Mouse (Mus musculus) testis, adult 2 months (tissue): ENCODE results near the gene Gm5796. TPM values are rescaled to one million over a fixed set of nuclear protein-coding genes. Genes with fewer than 3 reads are reported as not detected.
"Not testable (repeated sequence)": the region's sequence is repeated elsewhere in the genome, so short reads cannot be mapped to it uniquely, and the experiment has no call there.

Experiments used
- H3K27ac ChIP-seq: fragments of 200-500 bp; 2 replicates; pipeline ENCODE4 v1.5.1; 2012; ENCODE audit warnings: low read depth, low read length; ENCODE audit not compliant: control insufficient read depth, insufficient read depth
- H3K27me3 ChIP-seq: fragments of 200-500 bp; 2 replicates; pipeline ENCODE4 v1.6.1; 2012; ENCODE audit warnings: mild to moderate bottlenecking, low read length, moderate library complexity; ENCODE audit not compliant: control insufficient read depth, insufficient read depth
- H3K36me3 ChIP-seq: fragments of 200-500 bp; 2 replicates; pipeline ENCODE4 v1.6.1; 2012; ENCODE audit warnings: mild to moderate bottlenecking, low read length; ENCODE audit not compliant: control insufficient read depth, insufficient read depth
- H3K4me1 ChIP-seq: fragments of 200-500 bp; 2 replicates; pipeline ENCODE4 v1.6.1; 2012; ENCODE audit warnings: low read length; ENCODE audit not compliant: control insufficient read depth, insufficient read depth
- H3K4me3 ChIP-seq: fragments of 200-500 bp; 2 replicates; pipeline ENCODE4 v1.5.1; 2012; ENCODE audit warnings: low read depth, mild to moderate bottlenecking, low read length, moderate library complexity, mixed read lengths; ENCODE audit not compliant: control insufficient read depth
- polyA plus RNA-seq: library from polyadenylated mRNA; depleted of rRNA; stranded (reverse); fragments of >200 nt; gene quantifications from 2 replicates; pipeline ENCODE4 v1.2.3, GENCODE M21; 2012; rRNA removed

Gm5796 gene
- 1.6 and 2.6 TPM in 2 replicates for polyA plus RNA-seq

- H3K36me3 ChIP-seq, H3K27ac ChIP-seq, H3K27me3 ChIP-seq, H3K4me3 ChIP-seq, H3K4me1 ChIP-seq: not testable (repeated sequence)
Observed at GRCm38 (mm10) chr14:4023641-4024040, at the start of gene Gm5796. Gm5796 (plus strand) TSS chr14:4023941.

DNA sequence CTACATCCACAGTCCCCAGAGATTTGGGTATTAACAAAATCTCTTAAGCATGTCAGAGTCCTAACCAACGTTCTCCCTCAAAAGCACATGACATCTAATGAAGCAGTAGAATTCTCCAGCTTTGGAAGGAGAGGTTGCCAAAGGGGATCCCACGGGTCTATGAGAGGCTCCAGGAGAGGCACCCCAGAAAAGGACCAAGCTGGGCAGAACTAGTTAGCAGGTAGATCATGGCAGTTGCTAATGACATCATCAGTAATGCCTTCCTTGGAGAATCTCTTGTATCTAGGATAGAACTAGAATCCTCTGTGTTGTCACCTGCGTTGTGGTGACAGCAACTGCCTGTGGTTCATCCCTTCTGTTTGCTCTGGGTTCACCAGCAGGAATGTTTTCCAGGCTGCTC is 25.6 kb upstream of the Gm5796 start, which contains the start of gene Gm3099:
TSS of gene Gm3099 (plus strand) at position 301 of the 400 bp plus-strand sequence.
- not testable (repeated sequence) for H3K36me3 ChIP-seq, H3K4me3 ChIP-seq, H3K27ac ChIP-seq, H3K27me3 ChIP-seq, H3K4me1 ChIP-seq

DNA sequence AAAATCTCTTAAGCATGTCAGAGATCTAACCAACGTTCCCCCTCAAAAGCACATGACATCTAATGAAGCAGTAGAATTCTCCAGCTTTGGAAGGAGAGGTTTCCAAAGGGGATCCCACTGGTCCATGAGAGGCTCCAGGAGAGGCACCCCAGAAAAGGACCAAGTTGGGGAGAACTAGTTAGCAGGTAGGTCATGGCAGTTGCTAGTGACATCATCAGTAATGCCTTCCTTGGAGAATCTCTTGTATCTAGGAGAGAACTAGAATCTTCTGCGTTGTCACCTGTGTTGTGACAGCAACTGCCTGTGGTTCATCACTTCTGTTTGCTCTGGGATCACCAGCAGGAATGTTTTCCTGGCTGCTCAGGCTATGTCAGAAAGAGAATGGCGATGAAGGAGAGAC is 60.1 kb downstream of the Gm5796 start, which contains the start of gene Gm3115:
TSS of gene Gm3115 (plus strand) at position 301 of the 400 bp plus-strand sequence.
- H3K4me1 ChIP-seq, H3K36me3 ChIP-seq, H3K27me3 ChIP-seq, H3K27ac ChIP-seq, H3K4me3 ChIP-seq: not testable (repeated sequence)

Other genes starting within 250 kb of the Gm5796 start
- gene Gm3002, start 213.9 kb upstream of the Gm5796 start, polyA plus RNA-seq = 1.7 and 4.2 TPM in 2 replicates
- 0.07 and 0.25 TPM in 2 replicates for gene Gm3033, start 177.7 kb upstream of the Gm5796 start, polyA plus RNA-seq
- gene Gm2916, start 139.8 kb upstream of the Gm5796 start, polyA plus RNA-seq = 9.5 and 12.9 TPM in 2 replicates
- gene Gm3029, start 92.2 kb upstream of the Gm5796 start, polyA plus RNA-seq = 5.3 and 6.5 TPM in 2 replicates
- 1.8 and 2.6 TPM in 2 replicates for gene Gm3095, start 60.4 kb upstream of the Gm5796 start, polyA plus RNA-seq
- gene Gm3099, start 25.5 kb upstream of the Gm5796 start, polyA plus RNA-seq = 0.32 and 0.67 TPM in 2 replicates
- gene Gm3115, start 60.2 kb downstream of the Gm5796 start, polyA plus RNA-seq = 2.6 and 3.5 TPM in 2 replicates
- 2.1 and 2.4 TPM in 2 replicates for gene Gm8108, start 86.6 kb downstream of the Gm5796 start, polyA plus RNA-seq
- 1.4 and 2.8 TPM in 2 replicates for gene Gm3127, start 141.1 kb downstream of the Gm5796 start, polyA plus RNA-seq
- gene Gm2974, start 158.6 kb downstream of the Gm5796 start, polyA plus RNA-seq = 2.0 and 2.2 TPM in 2 replicates
- 0.72 and 0.91 TPM in 2 replicates for gene Gm3138, start 225.7 kb downstream of the Gm5796 start, polyA plus RNA-seq